Comparison of ENCODE assay signal across 26 mouse cellular contexts in the genomic region with DNA sequence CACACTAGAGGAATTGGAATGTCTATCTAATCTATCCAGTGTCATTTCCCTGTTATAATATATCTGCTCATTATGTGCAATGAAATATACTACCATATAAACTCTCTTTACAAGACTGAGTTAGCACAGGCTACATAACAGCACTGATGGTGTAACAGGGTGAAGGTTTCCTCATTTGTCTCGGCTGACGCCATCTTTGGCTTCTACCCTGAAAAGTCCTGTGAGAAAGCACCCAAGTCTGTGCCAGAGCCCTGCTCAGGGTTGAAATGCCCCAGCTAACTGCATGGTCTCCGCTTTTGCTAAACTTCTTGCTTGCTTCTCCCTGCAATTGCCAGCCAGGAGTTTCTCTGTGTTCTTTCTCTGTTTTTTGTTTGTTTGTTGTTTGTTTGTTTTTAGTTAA. TPM values are rescaled to one million over a fixed set of nuclear protein-coding genes. Genes with fewer than 3 reads are reported as not detected.
DNase-seq lines count a peak whose midpoint lies in the region; ATAC-seq and TF ChIP-seq lines count a peak whose summit lies in the region.
"Had no signal": no experiment of that assay in that cellular context is flagged by ENCODE, and none has a peak within 500 bp of the region (broad histone marks: within the 10 kb centered on the region; RNA-seq: fewer than 3 reads in every experiment).

No protein-coding gene starts in this region.

- no peaks in the 10 kb centered on the region for H3K27me3 ChIP-seq in lung, embryonic 15.5 days
- H3K27me3 ChIP-seq: CH12.LX; embryonic facial prominence, embryonic 13.5 days; embryonic facial prominence, embryonic 15.5 days; forebrain, embryonic 13.5 days; forebrain, embryonic 15.5 days; Patski had no signal

- no peaks in the 10 kb centered on the region for H3K36me3 ChIP-seq in lung, embryonic 15.5 days
- H3K36me3 ChIP-seq: embryonic facial prominence, embryonic 13.5 days; embryonic facial prominence, embryonic 15.5 days; forebrain, embryonic 15.5 days; G1E had no signal

- TF ChIP-seq CTCF in lung, adult 2 months (IDR thresholded peaks at IDR 0.05; ENCODE audit: insufficient read depth, low read length), result no peak

- H3K9ac ChIP-seq in lung, embryonic 15.5 days, result no peak overlapping the region
- H3K9ac ChIP-seq: embryonic facial prominence, embryonic 13.5 days; embryonic facial prominence, embryonic 15.5 days; forebrain, embryonic 13.5 days; forebrain, embryonic 15.5 days; forebrain, postnatal 0 days had no signal

- peak; percentile 13 for DNase-seq in adrenal gland, postnatal 10 days
- no peak for DNase-seq in adrenal gland, adult (ENCODE audit: inconsistent age in 2 of 2, low spot score in 1 of 2)
- no peak for DNase-seq in lung, adult 2 months
- DNase-seq in adipocyte (ENCODE audit: low spot score), result peak; percentile 84
- DNase-seq: adrenal gland, adult 8-10 months; B cell, adult 2 months; cerebellum, adult 11 months; cerebellum, adult 18-20 months; cerebellum, adult 8-10 months; cerebellum, adult 9-11 months; cerebellum, postnatal 14 days; cerebellum, postnatal 36 days; embryo, embryonic 11 days; forebrain, postnatal 0 days had no signal

- H3K4me1 ChIP-seq in lung, embryonic 15.5 days, result 0 out of 2 replicates have a peak, but pooled peaks cover 2% of the 10 kb centered on the region
- no peaks in the 10 kb centered on the region for H3K4me1 ChIP-seq in lung, adult 2 months (ENCODE audit: control insufficient read depth, insufficient read depth, low read length)
- H3K4me1 ChIP-seq: embryonic facial prominence, embryonic 13.5 days; embryonic facial prominence, embryonic 15.5 days; forebrain, embryonic 13.5 days; forebrain, embryonic 15.5 days had no signal

- 84% methylated on average over 3 of the region's 3 CpGs for WGBS in lung, embryonic 15.5 days
- WGBS in lung, adult 2 months, result 78% methylated on average over 3 of the region's 3 CpGs

- no peak for TF ChIP-seq POLR2A in lung, adult 2 months (IDR thresholded peaks at IDR 0.05; ENCODE audit: borderline replicate concordance, extremely low read depth, low read depth, low read length)

- 0 out of 2 replicates have a peak overlapping the region, but pooled peaks have one; percentile 47 for H3K27ac ChIP-seq in lung, embryonic 15.5 days
- H3K27ac ChIP-seq: embryonic facial prominence, embryonic 13.5 days; embryonic facial prominence, embryonic 15.5 days; forebrain, embryonic 13.5 days; forebrain, embryonic 15.5 days had no signal

- H3K4me2 ChIP-seq in lung, embryonic 15.5 days, result no peak overlapping the region
- H3K4me2 ChIP-seq: embryonic facial prominence, embryonic 13.5 days; embryonic facial prominence, embryonic 15.5 days; forebrain, embryonic 13.5 days; forebrain, embryonic 15.5 days had no signal

- ATAC-seq in lung, embryonic 15.5 days (ENCODE audit: borderline replicate concordance, extremely low read depth, low FRiP score, low TSS enrichment), result no peak
- no peak for ATAC-seq in megakaryocyte, adult 5-6 weeks (ENCODE audit: poor library complexity, severe bottlenecking)
- ATAC-seq: activated CD4-positive, CD25-positive, alpha-beta regulatory T cell, adult 4 months; CD4-positive, CD25-positive, alpha-beta regulatory T cell, adult 4 months; forebrain, embryonic 13.5 days; forebrain, embryonic 15.5 days; forebrain, postnatal 0 days; Patski had no signal

- no peak overlapping the region for H3K4me3 ChIP-seq in lung, embryonic 15.5 days
- no peak overlapping the region for H3K4me3 ChIP-seq in lung, adult 2 months (replicated peaks; ENCODE audit: extremely low read depth, low read depth, low read length)
- H3K4me3 ChIP-seq: embryonic facial prominence, embryonic 13.5 days; embryonic facial prominence, embryonic 15.5 days; erythroblast, embryonic 14.5 days; forebrain, embryonic 13.5 days; forebrain, embryonic 15.5 days had no signal

- H3K9me3 ChIP-seq in lung, embryonic 15.5 days, result no peaks in the 10 kb centered on the region
- H3K9me3 ChIP-seq: embryonic facial prominence, embryonic 13.5 days; embryonic facial prominence, embryonic 15.5 days; forebrain, embryonic 13.5 days; forebrain, embryonic 15.5 days; G1E had no signal

RNA-seq across cellular contexts. Expression of a gene that starts 7.6 kb away (rescaled TPM):
- total RNA-seq in adrenal gland, postnatal 10 days (2021), result 1 to 10 TPM; 6.1 to 7.8 TPM
- polyA plus RNA-seq in lung, embryonic 15.5 days (2015; fragmentation: Nextera tagmentation; extraction: Ambion mirVana), result 5.3 and 5.7 TPM in 2 replicates
- polyA plus RNA-seq in lung, adult 2 months (2012; rRNA removed), result 16.9 and 19.5 TPM in 2 replicates
- total RNA-seq in megakaryocyte, adult 5-6 weeks (2015), result 1.9 and 3.0 TPM in 2 replicates
- total RNA-seq in megakaryocyte, adult 5-6 weeks (2017), result 1.9 and 2.5 TPM in 2 replicates
- total RNA-seq: G1E had no signal
- polyA plus RNA-seq: G1E had no signal

Comparison
In these comparisons a context has a peak if more than half of its experiments do, and no peak if none do; other contexts are left out.
1. DNase-seq: peak in adrenal gland, postnatal 10 days (single experiment) and adipocyte (single experiment); none in adrenal gland, adult (0 of 2) and lung, adult 2 months (single experiment).